Mouse (Mus musculus): Measurements from ENCODE around the gene Lcn9.

Gene Lcn9

DNA sequence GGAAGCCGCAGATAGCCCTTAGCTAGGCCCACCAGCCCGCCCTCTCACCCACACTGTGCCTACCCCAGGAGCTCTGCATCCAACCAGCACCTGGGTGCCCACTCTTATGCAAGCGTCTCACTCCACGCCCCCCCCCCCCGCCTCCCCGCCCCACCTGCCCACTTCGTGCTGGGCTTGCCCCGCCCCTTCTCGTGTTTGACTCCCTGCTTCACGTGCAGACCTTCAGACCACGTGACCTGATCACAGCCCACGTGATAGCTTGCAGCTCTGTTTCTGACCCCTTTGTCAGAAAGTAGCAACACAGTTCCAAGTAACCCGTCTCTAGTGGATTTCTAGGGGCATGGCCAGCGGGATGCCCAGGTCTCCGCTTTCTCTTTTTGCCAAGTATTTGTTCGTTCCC, 24.3 kb downstream of the Lcn9 start, which contains the start of gene Sohlh1:
Gene Sohlh1, minus strand, starts transcription at position 23 of the 400 bp plus-strand sequence.
- DNase-seq (ENCODE audit: low read depth, low spot score), result no peak

DNA sequence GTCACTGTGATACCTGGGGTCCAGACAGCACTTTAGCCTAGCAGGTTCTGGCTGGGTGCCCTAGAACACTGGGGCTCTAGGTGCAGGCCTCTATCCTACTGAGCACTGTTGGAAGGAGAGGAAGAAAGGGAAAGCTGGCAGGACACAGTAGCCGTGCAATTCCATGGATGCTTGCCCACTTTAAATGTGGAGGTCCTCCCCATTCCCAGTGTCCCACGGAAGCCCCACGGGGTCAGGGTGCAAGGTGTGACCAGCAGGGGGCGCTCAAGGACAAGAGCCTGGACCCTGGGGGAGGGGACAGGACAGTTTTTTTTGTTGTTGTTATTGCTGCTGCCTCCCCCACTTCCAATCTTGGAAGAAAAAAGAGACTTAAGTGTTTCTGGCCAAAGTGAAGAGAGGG, 27.4 kb downstream of the Lcn9 start:
- DNase-seq (ENCODE audit: low read depth, low spot score), result peak; percentile 40

- DNase-seq (ENCODE audit: low read depth, low spot score), result no peak
These were observed 29.7 kb downstream of the Lcn9 start for GRCm38 (mm10) chr2:25852626-25853025.

DNA sequence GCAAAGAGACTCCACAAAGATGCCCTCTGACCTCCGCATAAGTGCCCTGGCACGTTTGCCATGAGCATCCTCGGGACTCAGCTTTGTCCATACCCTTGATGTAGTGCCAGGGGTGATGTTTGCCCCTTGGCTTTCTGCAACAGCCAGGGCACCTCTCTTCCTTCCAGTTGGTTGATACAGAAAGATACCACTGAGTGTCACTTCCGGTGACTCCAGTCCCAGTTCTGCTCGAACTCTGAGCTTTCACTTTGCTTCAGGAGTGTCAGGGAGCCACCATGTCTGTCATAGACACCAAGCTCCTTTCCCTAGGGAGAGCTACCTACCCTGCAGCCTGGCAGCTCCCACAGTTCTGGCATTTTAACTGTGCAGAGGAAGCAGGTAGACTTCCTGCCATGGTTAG, 31.0 kb downstream of the Lcn9 start:
- no peak for DNase-seq (ENCODE audit: low read depth, low spot score)

DNA sequence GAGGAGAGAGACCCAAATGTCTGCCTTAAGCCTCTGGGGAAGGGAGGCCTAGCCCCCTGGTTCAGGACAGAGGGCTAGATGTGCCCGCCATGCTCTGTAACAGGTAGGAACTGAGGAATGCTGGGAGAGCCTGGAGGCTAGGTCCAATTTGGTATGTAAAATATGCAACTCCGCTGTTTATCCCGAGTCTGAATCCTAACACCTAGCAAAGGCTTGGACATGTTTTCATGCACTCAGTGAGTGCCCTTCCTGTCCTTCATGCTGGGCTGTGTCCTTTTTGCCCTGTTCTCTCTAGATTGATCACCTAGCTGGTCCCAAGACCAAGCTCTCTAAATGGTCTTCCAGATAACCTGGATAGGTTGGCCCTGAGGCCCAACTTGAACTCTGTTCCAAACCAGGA, 36.9 kb downstream of the Lcn9 start:
- DNase-seq (ENCODE audit: low read depth, low spot score), result no peak

GRCm38 (mm10) chr2:25862038-25862437, 39.1 kb downstream of the Lcn9 start:
- DNase-seq (ENCODE audit: low read depth, low spot score), result no peak

GRCm38 (mm10) chr2:25862696-25863270, 39.8 kb downstream of the Lcn9 start:
- no peak for DNase-seq (ENCODE audit: low read depth, low spot score)

GRCm38 (mm10) chr2:25863337-25864131, 40.6 kb downstream of the Lcn9 start, which contains the start of gene Kcnt1:
Gene Kcnt1 (plus strand): TSS chr2:25863734.
- peak; percentile 60 for DNase-seq (ENCODE audit: low read depth, low spot score)

DNA sequence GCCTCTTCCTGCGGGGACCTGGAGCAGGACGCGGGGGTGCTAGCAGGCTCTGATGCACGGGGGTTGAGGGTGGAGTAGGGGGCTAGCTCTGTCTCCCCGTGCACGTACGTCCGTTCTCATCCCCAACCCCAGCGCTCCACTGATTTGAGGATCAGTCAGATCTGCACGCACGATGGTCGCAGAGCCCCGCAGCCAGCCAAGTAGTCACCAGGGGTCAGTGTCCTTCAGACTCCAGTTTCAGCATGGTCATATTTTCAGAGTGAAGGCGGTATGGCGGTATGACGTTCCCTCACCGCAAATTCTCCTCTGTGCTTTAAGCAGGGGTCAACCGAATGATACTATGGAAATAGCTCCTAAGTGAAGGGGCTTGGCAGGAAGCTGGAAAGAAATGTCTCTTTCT, 41.3 kb downstream of the Lcn9 start:
- DNase-seq (ENCODE audit: low read depth, low spot score), result no peak

- DNase-seq (ENCODE audit: low read depth, low spot score), result no peak
These were observed 42.5 kb downstream of the Lcn9 start for GRCm38 (mm10) chr2:25865412-25865811.

DNA sequence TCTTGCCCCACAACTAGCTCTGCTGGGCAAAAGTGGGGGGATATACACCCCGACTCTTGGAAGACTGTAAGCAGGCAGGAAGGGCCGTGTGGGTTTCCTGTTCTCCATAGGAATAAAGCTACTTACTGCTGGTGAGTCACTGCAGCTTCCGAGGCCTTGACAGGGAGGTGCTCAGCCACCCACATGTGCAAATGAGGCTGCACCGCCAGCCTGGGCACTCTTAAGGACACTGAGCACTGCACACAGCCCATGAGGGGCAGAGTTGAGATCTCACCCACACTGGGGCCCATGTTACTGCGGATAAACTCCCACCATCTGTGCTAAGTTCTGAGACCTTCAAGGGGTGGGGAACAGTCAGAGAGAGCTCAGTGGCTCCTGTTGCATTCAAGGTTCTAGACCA, 43.7 kb downstream of the Lcn9 start:
- no peak for DNase-seq (ENCODE audit: low read depth, low spot score)

All from mesoderm, embryonic 11.5 days (tissue).